Mouse (Mus musculus): ENCODE measurements around the gene Hoxc8. TPM values are rescaled to one million over a fixed set of nuclear protein-coding genes. Genes with fewer than 3 reads are reported as not detected.

Gene Hoxc8
- total RNA-seq, 4 experiments from 2014 or later, result not detected

- no peak for DNase-seq (ENCODE audit: low spot score in 2 of 2)
These were observed 25.2 kb upstream of the Hoxc8 start for GRCm38 (mm10) chr15:102965003-102965891.

GRCm38 (mm10) chr15:102965892-102966775, 24.3 kb upstream of the Hoxc8 start:
- DNase-seq (ENCODE audit: low spot score in 2 of 2), result no peak

- no peak for DNase-seq (ENCODE audit: low spot score in 2 of 2)
These were observed 23.6 kb upstream of the Hoxc8 start, which contains the start of gene Hoxc10 for GRCm38 (mm10) chr15:102966776-102967311. Gene Hoxc10 (plus strand): TSS chr15:102966796.

- no peak for DNase-seq (ENCODE audit: low spot score in 2 of 2)
These were observed 23.2 kb upstream of the Hoxc8 start, which contains the start of gene Hoxc5 for GRCm38 (mm10) chr15:102967312-102967510. Gene Hoxc5 (plus strand): TSS chr15:102967443.

GRCm38 (mm10) chr15:102967511-102968397, 22.7 kb upstream of the Hoxc8 start:
- no peak for DNase-seq (ENCODE audit: low spot score in 2 of 2)

GRCm38 (mm10) chr15:102969296-102969695, 21.1 kb upstream of the Hoxc8 start:
- no peak for DNase-seq (ENCODE audit: low spot score in 2 of 2)

GRCm38 (mm10) chr15:102970740-102971139, 19.7 kb upstream of the Hoxc8 start:
- DNase-seq (ENCODE audit: low spot score in 2 of 2), result no peak

- DNase-seq (ENCODE audit: low spot score in 2 of 2), result no peak
These were observed 18.2 kb upstream of the Hoxc8 start for GRCm38 (mm10) chr15:102972254-102972653.

- DNase-seq (ENCODE audit: low spot score in 2 of 2), result no peak
These were observed 17.7 kb upstream of the Hoxc8 start for GRCm38 (mm10) chr15:102972753-102973152.

- no peak for DNase-seq (ENCODE audit: low spot score in 2 of 2)
These were observed 15.4 kb upstream of the Hoxc8 start for GRCm38 (mm10) chr15:102975034-102975433.

- no peak for DNase-seq (ENCODE audit: low spot score in 2 of 2)
These were observed 14.7 kb upstream of the Hoxc8 start for GRCm38 (mm10) chr15:102975688-102976111.

- no peak for DNase-seq (ENCODE audit: low spot score in 2 of 2)
These were observed 14.2 kb upstream of the Hoxc8 start, which contains the start of gene Hoxc9 for GRCm38 (mm10) chr15:102976171-102976570. Gene Hoxc9 (plus strand): TSS chr15:102976439.

GRCm38 (mm10) chr15:102976631-102977422, 13.6 kb upstream of the Hoxc8 start:
- DNase-seq (ENCODE audit: low spot score in 2 of 2), result no peak

- DNase-seq (ENCODE audit: low spot score in 2 of 2), result no peak
These were observed 12.9 kb upstream of the Hoxc8 start for GRCm38 (mm10) chr15:102977423-102977974.

GRCm38 (mm10) chr15:102978615-102979515, 11.5 kb upstream of the Hoxc8 start:
- DNase-seq (ENCODE audit: low spot score in 2 of 2), result no peak

- no peak for DNase-seq (ENCODE audit: low spot score in 2 of 2)
These were observed 10.5 kb upstream of the Hoxc8 start for GRCm38 (mm10) chr15:102979936-102980335.

- no peak for DNase-seq (ENCODE audit: low spot score in 2 of 2)
These were observed 10.1 kb upstream of the Hoxc8 start for GRCm38 (mm10) chr15:102980352-102980751.

GRCm38 (mm10) chr15:102980912-102981311, 9.5 kb upstream of the Hoxc8 start:
- DNase-seq (ENCODE audit: low spot score in 2 of 2), result no peak

Measured in layer of hippocampus, adult 8-10 months (tissue).